Mouse (Mus musculus) embryonic fibroblast, embryonic 13.5 days (primary cell): ENCODE measurements at regions not wholly inside any gene's neighbourhood (a gene's known extent, or its start where the extent isn't known, plus 50 kb on each side); places are given as distances from the start of the nearest gene placed in this dataset.

Experiments used
- CTCF ChIP-seq: IDR thresholded peaks from 2 replicates; pipeline ENCODE4 v1.5.1; 2011; ENCODE audit warnings: mild to moderate bottlenecking, control low read depth, low read length, moderate library complexity, borderline replicate concordance; ENCODE audit not compliant: insufficient read depth
- POLR2A ChIP-seq: IDR thresholded peaks from 2 replicates; pipeline ENCODE4 v1.6.1; 2011; ENCODE audit warnings: low read depth, mild to moderate bottlenecking, control low read depth, low read length, moderate library complexity

DNA sequence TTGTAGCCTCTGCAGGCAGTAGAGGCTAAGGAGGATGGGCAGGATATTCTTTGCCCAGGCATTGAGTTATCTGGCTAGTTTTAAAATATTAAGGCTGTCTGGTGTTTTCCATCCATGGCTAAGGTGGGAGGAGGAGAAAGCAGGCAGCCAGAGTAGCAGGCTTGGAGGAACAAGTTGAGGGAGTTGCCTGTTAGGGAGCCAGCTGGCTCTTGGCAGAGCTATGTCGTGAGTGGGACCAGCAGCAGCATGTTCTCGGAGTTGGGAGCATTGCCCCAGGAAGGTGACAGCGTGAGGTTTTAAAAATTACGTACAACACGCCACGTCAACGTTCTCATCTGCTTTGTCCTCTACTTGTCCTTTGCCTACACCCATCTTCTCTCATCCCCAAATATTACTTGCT lies 167.8 kb upstream of the Snx7 start:
- no peak for TF ChIP-seq CTCF
- no peak for TF ChIP-seq POLR2A
